19 mouse cellular contexts compared by ENCODE assay signal in genomic region chr19:6569561-6569960, GRCm38 (mm10). TPM values are rescaled to one million over a fixed set of nuclear protein-coding genes. Genes with fewer than 3 reads are reported as not detected.
"Had no signal": no experiment of that assay in that cellular context is flagged by ENCODE, and none has a peak within 500 bp of the region (broad histone marks: within the 10 kb centered on the region; RNA-seq: fewer than 3 reads in every experiment).

No protein-coding gene starts in this region.

- H3K9ac ChIP-seq: kidney, embryonic 15.5 days; liver, embryonic 15.5 days; midbrain, embryonic 12.5 days had no signal

- H3K36me3 ChIP-seq: kidney, embryonic 15.5 days; limb, embryonic 10.5 days; liver, embryonic 15.5 days; midbrain, embryonic 12.5 days had no signal

- H3K27me3 ChIP-seq: kidney, embryonic 15.5 days; liver, embryonic 15.5 days had no signal

- DNase-seq: kidney, adult 2 months; kidney, postnatal 14 days; lung, adult 2 months; lung, postnatal 36 days; spleen, adult 18-20 months; thymus, adult 18-20 months; thymus, postnatal 14 days had no signal

- H3K27ac ChIP-seq: kidney, embryonic 15.5 days; left cerebral cortex, adult 2 months; limb, embryonic 10.5 days; liver, embryonic 15.5 days; midbrain, embryonic 12.5 days had no signal

- H3K9me3 ChIP-seq: kidney, embryonic 15.5 days; limb, embryonic 10.5 days; liver, embryonic 15.5 days; midbrain, embryonic 12.5 days had no signal

- H3K4me2 ChIP-seq: kidney, embryonic 15.5 days; liver, embryonic 11.5 days; liver, embryonic 15.5 days; midbrain, embryonic 12.5 days had no signal

- H3K4me1 ChIP-seq: kidney, embryonic 15.5 days; limb, embryonic 10.5 days; liver, embryonic 15.5 days had no signal

- ATAC-seq: lung, postnatal 0 days had no signal

- H3K4me3 ChIP-seq: kidney, embryonic 15.5 days; left cerebral cortex, adult 2 months; limb, embryonic 10.5 days; liver, embryonic 15.5 days; midbrain, embryonic 12.5 days had no signal

RNA-seq across cellular contexts. Expression of gene Slc22a12, which starts 26.7 kb away (rescaled TPM):
- total RNA-seq: megakaryocyte progenitor cell, adult 5-6 weeks; neutrophil, adult 5-6 weeks had no signal
- polyA plus RNA-seq: limb, embryonic 10.5 days; limb, embryonic 14.5 days; liver, embryonic 11.5 days; liver, embryonic 15.5 days; midbrain, embryonic 12.5 days; stomach, embryonic 14.5 days; urinary bladder, adult 2 months had no signal
